Mouse (Mus musculus) megakaryocyte-erythroid progenitor cell, adult 5-6 weeks (primary cell): ENCODE results near the gene Spn. TPM values are rescaled to one million over a fixed set of nuclear protein-coding genes. Genes with fewer than 3 reads are reported as not detected.
"Not testable (repeated sequence)": the region's sequence is repeated elsewhere in the genome, so short reads cannot be mapped to it uniquely, and the experiment has no call there.

Experiments
- ATAC-seq: replicated peaks from 2 replicates; pipeline ENCODE4 v1.8.0; 2016; ENCODE audit warnings: mild to moderate bottlenecking, inconsistent platforms; ENCODE audit not compliant: severe bottlenecking, poor library complexity, low FRiP score, low TSS enrichment
- total RNA-seq, 2 experiments: library from RNA; stranded (forward) in 1 of 2; stranded (reverse) in 1 of 2; fragments of 200-1000, 215-1000 nt in 1 of 2; fragments of >200 nt in 1 of 2; fragmentation: Nextera tagmentation in 1 of 2; gene quantifications; 2 replicates each; pipeline ENCODE4 v1.2.3; 2014 to 2017

The Spn gene
- total RNA-seq (2014; fragmentation: Nextera tagmentation), result 134 and 142 TPM in 2 replicates
- total RNA-seq (2017), result 294 and 351 TPM in 2 replicates

DNA sequence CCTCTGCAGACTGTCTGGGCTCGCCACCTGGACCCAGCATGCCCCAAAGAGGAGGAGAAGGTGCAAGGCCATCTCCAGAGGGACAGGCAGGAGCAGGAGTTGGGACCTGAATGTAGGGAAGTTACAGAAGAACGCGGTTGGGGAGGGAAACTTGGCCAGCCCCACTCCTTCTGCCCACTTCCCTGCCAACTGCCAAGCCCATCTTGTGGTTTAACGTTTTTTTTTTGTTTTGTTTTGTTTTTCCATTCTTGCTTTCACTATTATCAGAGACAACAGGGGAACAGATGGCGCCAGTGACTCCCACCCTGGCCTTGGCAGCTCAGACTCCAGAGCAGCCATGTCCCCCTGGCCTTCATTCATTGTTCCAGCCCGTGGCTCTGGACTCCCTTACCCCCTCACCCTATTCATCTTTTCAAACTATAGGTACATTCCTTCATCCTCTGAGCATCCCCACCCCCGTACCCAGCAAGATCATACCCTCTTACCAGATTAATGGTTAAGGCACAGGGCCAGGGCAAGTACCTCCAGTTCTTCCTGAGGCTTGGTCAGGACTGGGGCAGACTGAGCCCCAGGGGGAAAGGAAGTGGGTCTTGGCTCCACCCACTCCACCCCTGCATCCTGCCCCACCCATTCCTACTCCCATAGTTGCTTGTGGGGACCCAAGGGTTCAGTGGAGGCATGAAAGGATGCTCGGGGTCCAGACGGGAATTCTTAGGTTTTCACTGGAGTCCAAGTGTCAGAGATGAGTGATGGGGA lies at the start of gene Spn:
TSS of gene Spn (minus strand) at position 562 of the 756 bp plus-strand sequence.
- peak; percentile 51 for ATAC-seq

DNA sequence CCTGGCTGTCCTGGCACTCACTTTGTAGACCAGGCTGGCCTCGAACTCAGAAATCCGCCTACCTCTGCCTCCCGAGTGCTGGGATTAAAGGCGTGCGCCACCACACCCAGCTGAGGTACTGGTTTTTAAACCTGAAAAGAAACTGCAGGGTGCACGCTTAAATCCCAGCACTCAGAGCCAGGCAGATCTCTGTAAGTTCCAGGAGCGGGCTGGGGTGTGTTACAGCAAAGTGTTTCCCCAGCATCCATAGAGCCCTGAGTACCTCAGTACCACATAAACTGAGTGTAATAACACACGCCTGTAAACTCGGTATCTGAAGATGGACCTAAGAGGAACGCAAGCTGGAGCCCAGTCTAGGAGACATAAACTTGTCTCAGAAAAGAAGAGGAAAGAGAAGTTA lies 49.7 kb upstream of the Spn start:
- no peak for ATAC-seq

DNA sequence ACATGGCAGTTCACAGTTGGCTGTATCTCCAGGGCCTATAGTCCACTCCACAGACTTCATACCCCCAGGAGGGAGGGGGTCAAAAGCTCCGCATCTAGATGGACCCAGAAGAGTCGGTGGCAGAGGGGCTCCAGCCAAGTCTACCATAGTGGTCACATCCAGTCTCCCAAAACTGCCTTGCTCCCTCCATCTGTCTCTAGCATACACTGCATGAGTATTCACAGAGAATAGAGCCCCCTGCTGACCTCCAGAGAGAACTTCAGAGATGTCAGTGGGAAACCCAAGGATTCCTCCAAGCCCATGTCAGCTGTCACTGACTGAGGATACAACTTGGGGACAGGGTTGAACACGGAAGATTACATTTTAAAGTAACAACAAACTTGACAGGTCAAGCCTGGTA lies 48.0 kb upstream of the Spn start:
- ATAC-seq, result peak; percentile 43

DNA sequence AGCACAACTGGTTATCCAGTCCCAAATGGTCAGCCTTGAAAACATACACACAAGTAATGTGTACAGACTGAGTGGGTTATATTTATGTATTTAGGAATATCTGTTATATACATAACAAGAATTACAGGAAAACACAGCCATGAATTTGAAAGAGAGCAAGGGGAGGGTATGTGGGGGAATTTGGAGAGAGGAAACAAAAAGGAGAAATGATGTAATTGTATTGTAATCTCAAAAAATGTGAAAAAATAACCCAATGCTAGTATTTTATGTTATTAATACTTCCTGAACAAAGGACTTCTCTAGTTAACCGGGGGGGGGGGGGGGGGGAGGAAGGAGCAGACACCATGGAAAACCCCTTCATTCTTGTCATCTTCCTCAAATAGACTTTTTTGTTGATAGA lies 47.1 kb upstream of the Spn start:
- no peak for ATAC-seq

DNA sequence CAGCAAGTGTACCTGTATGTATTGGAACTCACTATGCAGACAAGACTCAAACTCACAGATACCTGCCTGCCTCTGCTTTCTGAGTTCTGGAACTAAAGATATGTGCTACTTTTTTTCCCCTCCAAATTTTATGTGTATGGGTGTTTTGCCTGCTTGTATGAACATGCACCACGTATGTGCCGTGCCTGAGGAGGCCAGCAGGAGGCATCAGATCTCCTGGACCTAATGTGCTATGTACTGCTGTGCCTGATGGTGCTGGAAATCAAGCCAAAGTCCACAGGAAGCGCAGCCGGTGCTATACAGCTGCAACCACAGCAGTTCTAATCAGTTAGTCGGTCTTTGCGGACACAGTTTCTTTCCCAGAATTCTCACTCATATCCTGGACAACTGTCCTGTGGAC lies 46.2 kb upstream of the Spn start:
- peak; percentile 75 for ATAC-seq

DNA sequence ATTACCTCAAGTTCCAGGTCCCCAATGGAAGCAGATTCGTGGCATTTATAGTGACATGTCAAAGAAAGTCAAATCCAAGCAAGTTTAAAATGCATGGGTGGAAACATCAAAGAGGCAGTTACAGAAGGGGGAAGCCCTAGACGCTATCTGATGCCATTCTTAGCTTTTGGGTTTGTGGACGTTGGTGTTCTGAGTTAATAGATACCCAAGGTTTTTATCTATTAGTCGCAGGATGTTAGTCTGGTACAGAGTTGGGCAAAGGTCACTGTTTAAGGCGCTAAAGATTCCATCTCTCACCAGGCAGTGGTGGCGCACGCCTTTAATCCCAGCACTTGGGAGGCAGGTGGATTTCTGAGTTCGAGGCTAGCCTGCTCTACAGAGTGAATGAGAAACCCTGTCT lies 45.7 kb upstream of the Spn start:
- ATAC-seq, result peak; percentile 85

DNA sequence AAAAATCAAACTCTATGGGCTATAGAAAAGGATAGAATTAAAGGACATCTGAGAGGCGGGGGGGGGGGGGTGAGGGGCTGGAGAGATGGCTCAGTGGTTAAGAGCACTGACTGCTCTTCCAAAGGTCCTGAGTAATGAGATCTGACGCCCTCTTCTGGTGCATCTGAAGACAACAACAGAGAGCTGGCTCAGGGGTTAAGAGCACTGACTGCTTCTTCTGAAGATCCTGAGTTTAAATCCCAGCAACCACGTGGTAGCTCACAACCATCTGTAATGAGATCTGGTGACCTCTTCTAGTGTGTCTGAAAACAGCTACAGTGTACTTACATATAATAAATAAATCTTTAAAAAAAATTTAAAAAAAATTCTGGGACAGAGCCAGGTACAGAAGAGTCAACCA lies 44.1 kb upstream of the Spn start:
- ATAC-seq, result not testable (repeated sequence)

DNA sequence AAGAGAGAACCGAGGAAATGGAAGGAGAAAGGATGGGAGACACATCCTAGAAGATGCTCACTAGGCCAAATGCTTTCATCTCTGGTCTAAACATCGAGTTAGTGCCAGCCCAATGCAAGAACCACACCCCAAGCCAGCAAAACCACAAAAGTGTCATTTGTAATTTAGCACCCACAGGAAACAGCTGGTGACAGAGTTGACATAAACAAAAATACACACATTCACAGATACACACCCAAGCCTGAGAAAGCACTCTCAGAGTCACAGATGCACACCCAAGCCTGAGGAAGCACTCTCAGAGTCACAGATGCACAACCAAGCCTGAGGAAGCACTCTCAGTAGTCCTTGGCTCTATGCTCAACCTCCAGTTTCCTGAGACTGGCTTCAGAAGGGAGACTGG lies 43.2 kb upstream of the Spn start:
- ATAC-seq, result no peak

DNA sequence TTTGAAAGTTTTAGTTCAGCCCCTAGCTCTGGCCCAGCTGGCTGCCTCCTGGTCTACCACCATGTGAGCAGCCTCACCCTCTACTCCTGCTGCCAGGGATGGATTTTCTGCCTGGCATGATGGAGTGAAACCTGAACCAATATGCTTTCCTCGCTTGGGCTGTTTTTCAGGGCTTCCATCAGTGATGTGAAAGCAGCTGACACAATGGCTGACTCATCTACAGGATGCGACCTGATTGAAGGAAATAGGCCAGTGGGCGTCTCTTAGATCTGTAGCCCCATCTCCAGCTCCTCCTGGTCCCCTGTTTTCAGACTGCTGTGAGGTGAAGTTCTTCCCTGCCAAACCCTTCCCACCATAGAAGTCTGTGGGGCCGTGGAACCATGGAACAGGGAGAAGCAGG lies 39.3 kb upstream of the Spn start:
- no peak for ATAC-seq

DNA sequence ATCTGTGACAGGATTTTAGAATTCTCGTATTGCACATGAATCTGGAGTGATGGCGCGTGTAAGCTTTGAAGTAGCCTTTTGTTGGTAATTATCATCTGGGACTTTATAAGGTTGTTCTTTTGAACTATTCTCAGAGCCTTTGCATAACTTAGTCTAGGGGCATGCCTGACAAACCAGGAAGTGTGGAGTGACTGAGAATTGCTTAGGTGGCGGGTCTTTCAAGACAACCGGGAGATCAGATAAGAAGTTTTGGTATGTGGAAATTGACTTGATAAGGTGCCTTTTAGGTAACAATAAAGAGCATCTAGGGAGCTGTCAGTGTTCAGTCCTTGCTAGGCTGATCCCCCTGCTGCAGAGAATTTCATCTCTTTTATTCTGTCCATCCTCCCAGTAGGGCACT lies 28.9 kb upstream of the Spn start:
- ATAC-seq, result no peak

DNA sequence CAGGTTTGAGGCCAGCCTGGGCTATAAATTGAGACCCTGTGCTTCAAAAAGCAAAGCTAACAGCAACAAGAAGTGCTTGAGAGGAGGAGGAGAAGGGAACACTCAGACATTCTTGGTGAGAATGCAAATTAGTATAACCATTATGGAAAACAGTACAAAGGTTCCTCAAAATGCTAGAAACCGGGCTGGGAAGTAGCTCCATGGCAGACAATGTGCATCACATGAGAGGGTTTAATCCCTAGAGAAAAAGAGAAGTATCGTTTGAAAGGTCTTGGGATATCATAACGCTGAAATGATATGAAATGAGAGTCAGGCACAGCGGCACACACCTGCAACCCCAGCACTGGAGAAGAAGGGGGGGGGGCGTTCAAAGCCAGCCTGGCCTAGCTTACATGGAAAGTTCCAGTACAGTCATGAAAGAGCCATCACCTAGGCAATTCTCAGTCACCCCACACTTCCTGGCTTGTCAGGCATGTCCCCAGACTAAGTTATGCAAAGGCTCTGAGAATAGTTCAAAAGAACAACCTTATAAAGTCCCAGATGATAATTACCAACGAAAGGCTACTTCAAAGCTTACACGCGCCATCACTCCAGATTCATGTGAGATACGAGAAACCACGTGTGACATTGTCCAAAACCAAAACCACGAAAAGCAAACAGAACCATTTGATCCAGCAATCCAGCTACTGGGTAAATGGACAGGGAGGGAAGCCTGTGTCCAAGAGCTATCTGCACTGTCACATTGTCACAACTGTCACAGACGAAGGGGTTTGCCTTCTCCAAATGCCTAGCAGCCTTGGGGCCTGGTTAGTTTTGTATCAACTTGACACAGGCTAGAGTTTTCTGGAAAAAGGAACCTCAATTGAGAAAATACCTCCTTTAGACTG lies 28.2 kb upstream of the Spn start:
- no peak for ATAC-seq

DNA sequence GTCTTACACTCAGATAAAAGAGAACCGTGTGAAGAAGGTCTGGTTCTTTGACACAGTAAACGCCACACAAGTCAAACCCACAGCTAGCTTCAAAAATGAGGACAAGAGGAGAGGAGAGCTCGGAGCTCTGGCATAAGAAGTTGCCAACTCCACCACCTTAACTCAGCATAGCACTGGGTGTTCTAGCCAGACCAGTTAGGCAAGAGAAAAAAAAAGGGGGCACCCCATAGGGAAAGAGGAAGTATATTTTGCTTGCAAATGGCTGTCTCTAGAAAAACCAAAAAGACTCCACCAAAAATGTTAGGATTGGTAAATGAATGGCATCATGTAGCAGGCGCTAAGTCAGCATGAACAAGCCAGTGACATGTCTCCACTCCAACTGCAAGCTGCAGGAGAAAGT lies 26.4 kb upstream of the Spn start:
- ATAC-seq, result no peak

DNA sequence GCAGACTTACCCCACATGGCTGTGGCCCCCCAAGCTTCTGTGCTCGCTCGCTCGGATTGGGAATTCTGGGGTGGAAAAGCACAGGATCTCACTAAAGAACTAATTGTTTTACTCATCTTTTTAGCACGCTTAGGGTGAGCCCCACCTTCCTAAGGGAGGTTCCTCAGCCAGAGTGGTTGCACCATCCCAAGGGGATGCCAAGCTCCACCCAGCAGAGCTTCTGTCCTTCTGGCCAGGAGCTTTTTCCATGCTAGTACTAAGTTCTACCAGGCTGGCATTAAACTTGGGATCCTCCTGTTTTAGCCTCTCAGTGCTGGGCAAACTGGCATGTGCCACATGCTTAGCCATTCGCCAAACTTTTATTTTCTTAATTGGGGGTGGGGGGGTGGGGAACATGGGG lies 24.9 kb upstream of the Spn start:
- no peak for ATAC-seq

DNA sequence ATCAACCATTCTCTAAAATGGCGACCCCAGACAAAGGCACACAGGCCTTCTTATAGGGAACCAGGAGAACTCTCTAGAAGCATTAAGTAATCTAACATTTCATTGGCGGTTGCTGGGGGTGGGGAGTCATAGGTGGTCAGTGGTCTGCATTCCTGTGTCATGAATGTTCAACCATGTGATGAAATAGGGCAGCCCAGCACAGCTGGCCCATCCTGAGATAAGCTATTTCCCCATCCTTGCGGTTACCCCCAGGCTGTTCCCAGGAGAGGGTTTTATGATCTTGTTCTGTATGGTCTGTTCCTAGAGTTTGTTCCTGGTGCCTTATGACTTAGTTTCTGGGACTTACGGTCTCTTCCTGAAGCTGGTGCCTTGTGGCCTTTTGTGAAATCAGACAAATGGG lies 19.9 kb upstream of the Spn start:
- no peak for ATAC-seq

DNA sequence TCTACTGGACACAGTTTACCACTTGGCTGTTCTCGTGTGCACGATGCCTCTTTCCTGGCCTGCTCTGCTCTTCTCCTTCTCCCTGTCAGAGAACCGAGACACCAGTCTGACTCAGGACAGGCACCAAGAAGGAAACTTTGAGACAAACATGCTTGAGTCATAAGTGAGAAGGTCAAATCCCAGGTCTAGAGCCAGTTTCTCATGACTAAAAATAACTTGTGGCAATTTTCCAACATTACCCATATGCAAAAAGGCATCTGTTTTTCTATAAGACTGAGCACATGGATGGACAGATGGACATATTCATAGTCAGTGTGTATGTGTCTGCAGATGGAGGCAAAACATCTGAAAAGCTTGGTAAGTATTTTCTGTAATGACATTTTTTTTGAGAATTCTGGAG lies 15.9 kb upstream of the Spn start:
- ATAC-seq, result no peak

DNA sequence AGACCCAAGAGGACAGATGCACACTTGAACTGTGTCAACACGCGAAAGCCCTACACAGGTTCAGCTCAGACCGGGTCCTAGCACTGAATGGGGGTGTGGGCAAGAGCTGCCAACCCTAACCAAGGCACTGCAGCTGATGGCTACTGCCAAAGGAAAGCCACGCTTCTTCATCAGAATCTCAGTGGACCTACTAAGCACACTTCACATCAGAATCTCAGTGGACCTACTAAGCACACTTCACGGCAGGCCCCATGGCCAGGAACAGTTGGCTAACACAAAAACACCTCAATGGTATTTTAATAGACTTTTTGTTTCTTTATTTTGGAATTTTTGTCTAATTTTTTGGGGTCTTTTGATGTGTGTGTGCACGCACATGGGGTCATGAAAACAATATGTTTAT lies 14.8 kb upstream of the Spn start:
- no peak for ATAC-seq

DNA sequence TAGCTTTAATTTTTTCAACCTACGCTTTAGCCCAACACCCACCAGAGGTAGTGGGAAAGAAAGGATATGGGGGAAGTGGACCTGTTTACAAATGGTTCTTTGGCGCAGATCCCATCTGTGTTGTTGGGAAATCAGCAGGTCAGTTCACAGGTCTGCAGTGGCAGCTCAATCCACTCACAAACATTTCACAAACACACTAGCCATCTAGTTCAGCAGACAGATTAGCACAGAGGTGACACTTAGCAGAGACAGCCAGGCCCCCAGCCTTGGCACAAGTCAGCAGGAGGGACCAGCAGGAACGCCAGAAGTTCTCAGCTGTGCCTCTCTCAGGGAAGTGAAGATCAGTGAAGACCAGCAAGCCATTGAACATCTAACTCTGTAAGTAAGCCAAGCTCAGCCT lies 10.3 kb upstream of the Spn start:
- no peak for ATAC-seq

DNA sequence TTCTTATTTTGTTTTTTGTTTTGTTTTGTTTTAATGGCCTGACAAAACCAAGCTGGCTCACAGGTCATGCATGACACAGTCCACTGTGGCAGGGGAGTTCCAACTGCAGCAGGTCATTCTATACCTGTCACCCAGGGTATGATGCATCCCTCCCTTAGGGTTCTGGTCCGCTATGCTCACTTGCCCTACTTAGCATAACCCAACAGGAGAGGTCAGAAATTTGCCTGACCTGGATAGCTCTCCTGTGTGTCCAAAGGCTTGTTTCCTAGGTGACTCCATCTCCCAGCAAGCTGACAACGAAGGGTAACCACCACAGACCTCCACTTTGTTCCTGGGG lies 8.6 kb upstream of the Spn start:
- no peak for ATAC-seq

DNA sequence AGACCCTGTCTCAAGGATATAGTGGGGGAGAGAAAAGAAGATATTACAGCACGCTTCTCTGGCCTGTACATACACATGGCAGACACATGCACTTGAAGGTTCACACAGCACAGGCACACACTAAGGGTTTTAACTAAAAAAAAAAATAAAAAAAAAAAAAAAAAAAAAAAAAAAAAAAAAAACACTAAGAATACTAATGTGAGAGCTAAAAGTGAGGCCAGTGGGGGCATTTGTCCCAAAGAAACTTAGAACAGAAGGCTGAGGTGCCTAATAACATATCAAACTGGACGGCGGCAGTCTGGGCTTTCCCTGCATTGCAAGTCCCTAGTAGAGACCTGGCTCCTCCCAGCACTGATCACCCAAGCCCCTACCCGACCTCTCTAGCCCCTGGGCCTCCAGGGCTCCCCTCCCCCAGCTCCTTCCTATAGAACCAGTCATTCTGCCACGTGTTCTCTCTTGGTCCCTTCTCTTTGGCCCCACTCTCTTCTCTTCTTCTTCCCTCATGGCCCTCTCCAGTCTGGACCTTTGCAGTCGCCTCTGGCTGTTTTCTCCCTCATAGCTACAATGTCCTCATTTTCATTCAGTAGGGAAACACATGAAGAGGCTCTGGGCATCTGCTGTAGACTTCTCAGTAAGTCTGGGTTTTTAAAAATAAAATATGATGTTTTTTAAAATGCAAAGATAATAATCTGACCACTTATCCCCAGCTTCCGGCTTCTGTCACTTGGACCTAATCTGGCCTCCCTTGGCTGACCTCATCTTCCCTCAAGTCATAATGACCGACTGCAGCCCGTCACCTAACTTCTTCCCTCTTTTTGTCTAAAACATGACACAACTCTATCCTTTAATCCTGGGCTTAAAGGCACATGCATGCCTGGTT lies 8.0 kb upstream of the Spn start:
- ATAC-seq, result no peak

DNA sequence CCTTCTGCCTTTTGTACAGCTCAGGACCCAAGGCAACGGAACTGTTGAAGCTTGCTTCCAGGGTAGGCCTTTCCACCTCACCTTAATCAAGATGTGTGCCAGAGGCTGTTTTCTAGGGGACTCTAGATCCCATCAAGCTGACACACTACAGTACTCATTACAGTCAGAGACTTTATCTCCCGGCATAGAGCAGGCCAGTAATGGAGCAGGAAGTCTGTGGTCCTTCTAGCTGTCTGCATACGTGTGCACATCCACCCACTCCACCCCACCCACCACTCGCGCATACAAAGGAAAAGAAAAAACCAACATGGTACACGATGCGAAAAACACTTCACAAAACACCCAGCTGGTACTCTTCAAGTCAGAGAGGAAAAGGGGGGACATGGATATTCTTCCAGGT lies 6.8 kb upstream of the Spn start:
- ATAC-seq, result peak; percentile 53; the same call in 1 of the 2 replicates
